Mouse (Mus musculus) R1 (cell line): ENCODE data around the gene Oas1e.
"Not testable (repeated sequence)": the region's sequence is repeated elsewhere in the genome, so short reads cannot be mapped to it uniquely, and the experiment has no call there.

ENCODE experiments used
- DNase-seq: peaks from one replicate; pipeline ENCODE4 v3.0.0-alpha.2; 2018; ENCODE audit warnings: low read depth, low spot score

Gene Oas1e

DNA sequence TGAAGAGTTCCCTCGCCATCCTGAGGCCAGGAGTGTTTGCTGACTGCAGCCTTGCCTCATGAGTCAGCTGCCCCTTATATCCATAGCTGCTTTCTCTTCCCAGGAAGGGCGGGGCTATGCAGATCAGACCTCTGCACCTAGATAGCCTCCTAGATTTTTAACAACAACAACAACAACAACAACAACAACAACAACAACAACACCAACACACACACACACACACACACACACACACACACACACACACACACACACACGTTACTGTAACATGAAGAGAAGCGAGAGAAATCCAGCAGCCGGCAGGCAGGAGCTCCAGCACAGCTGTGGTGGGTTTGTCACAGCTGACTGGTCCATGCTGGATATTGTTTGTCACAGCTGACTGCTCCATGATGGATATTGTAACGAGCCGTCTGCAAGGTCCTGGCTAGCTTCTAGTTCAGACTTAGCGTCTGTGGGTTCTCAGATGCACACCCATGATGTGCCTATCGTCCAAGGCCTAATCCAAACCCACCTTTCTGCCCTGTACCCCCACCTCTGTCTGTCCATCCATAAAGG, at the start of gene Oas1e:
Oas1e (minus strand) TSS at position 51 of the 555 bp plus-strand sequence.
- not testable (repeated sequence) for DNase-seq

DNA sequence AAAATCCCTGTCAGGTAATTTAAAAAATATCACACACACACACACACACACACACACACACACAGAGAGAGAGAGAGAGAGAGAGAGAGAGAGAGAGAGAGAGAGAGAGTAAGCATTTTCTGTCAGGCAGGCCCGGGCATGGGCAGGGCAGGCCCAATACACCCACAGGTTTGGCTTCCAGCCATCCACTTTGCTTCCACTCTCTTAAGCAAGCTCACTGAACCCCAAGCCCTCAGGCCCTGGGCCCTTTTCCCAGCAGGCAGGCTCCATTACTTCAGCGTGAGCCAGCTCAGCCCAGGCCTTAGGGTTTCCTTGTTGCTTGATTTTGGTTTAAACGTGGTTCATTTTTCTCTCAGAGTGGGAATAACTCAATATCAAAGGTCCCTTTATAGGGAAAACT, 49.4 kb upstream of the Oas1e start:
- no peak for DNase-seq

DNA sequence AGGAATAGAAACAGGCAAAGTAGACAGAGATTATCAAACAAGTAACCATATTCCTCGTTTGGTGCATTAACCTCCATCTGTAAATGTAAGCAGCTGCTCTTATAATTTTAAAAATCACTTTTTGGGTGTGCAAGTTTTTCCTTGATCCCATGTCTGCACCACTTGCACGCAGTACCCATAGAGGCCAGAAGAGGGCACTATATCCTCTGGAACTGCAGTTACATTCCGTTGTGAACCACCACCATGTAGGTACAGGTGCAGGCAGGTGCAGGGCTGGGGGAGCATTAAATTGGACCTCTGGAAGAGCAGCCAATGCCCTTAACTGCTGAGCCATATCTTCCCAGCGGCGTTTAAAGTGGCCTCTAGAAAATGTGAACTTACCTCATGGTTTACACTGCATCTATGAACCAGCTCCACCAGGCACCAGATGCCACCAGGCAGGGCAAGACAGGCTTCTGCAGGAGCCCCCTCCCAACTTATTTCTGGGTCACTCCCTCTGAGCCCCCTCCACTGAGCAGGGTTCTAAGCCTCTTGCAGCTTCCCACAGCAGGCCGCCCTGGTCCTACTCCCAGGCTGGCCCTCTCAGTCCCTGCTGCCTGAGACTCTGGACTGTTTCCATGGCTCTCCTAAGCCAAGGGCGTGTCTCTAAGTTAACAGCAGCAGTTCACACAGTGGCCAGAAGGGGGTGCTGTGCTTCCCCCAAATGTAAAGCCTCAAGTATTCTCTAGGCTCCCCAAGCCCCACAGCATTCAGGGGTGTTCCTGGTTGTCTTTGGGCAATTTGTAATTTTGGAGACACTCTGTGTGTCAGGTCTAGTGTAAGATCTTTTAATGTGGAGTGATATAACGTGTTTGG, 41.6 kb upstream of the Oas1e start:
- DNase-seq: peak; percentile 92

DNA sequence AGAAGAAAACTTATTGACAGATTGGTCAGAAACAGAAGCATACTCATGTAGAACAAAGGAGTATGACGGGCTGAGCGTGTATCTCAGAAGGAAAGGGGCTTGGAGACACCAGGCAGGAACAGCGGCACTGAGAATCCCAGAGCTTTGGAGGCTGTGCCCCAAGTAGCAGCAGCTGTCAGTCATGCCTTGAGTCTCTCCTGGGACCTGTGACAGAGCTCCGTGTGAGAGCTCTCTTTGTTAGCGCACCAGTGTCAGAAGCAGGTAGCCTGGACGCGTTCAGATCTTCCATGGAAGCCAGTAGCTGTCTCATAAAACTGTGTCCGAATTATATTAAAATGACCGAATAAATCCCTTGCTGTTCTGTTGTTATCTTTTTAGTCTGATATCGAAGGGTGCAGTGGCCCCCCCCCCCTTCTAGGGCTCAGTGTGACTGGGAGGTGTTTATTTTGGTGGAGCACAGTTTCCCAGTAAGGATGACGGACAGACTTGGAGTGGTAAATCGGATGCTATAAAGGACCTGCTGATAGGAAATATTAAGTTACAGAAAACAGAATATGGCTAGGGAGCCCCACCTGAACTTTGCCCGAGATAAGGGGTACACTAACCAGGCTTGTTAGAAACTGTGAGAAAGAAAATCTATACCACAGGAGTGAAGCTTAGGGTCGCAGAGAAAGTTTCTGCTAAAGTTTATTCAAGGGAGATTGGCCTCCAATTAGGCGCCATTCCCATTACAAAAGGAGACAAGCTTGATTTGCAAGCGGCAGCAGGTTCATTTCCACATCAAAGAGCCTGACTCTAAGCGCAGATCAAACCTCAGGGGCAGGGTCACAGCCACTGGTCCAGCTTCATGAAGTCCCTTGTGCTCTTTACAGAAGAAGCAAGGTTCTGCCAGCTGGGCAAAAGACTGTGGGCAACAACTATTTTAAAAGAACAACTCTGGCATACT, 38.3 kb upstream of the Oas1e start:
- DNase-seq: peak; percentile 69

DNA sequence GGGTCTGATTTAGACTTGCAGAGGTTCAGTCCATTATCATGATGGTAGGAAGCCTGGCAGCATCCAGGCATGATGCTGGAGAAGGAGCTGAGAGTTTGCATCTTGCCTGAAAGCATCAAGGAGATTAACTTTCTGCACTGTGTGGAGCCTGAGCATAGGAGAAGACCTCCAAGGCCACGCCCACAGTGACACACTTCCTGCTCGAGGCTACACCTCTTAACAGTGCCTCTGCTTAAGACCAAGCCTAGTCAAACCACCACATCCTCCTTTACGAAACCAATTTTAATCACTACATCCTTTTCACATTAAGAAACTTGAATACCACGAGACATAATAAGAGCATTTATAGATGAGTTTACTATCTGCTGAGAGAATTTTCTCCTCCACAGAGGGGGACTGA, 35.7 kb upstream of the Oas1e start:
- DNase-seq: no peak

DNA sequence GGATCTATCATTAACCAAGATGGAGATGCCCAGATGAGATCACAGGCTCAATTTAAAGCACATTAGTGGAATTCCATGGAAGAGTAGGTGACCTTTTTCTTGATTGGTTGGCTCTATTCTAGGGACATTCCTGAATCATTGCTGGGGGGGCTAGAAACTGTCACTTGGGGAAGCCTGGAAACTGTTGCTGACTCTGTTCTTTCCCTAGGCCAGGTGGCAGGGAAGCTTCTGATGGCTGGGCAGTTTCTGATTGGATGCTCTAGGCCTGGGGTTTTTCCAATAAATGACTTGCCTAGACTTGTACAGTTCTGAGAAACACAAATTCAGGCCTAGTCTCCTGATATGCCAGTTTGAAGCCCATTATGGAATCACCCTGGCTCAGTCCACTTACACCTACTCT, 23.7 kb upstream of the Oas1e start:
- DNase-seq: no peak

DNA sequence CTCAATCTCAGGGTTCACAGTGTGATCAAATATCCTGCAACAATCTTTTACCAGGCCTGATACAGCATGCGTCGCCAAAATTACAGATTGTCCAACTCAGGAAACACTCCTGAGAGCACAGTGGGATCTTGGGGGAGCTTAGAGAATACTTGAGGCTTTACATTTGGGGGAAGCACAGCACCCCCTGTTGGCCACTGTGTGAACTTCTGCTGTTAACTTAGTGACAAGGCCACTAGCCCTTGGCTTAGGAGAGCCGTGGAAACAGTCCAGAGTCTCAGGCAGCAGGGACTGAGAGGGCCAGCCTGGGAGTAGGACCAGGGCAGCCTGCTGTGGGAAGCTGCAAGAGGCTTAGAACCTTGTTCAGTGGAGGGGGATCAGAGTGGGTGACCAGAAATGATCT, 20.6 kb upstream of the Oas1e start:
- peak; percentile 75 for DNase-seq

DNA sequence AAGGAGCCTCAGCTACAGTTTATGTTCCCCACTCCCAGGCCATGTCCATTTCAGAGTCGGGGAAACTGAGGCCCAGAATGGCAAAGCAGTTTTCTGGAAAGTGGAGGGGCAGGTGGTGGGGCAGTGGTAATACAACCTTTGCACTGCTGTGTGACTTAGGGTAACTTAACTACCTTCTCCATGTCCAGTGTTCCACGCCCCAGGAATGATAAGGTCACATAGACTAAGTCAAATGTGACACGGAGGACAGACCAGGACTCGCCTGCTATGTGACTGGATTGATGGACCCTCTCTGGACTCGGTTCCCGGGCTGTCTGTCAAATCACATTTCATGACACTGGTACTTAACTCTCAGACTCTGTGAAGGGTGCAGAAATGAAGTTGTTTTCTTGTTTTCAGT, 17.7 kb upstream of the Oas1e start:
- no peak for DNase-seq

DNA sequence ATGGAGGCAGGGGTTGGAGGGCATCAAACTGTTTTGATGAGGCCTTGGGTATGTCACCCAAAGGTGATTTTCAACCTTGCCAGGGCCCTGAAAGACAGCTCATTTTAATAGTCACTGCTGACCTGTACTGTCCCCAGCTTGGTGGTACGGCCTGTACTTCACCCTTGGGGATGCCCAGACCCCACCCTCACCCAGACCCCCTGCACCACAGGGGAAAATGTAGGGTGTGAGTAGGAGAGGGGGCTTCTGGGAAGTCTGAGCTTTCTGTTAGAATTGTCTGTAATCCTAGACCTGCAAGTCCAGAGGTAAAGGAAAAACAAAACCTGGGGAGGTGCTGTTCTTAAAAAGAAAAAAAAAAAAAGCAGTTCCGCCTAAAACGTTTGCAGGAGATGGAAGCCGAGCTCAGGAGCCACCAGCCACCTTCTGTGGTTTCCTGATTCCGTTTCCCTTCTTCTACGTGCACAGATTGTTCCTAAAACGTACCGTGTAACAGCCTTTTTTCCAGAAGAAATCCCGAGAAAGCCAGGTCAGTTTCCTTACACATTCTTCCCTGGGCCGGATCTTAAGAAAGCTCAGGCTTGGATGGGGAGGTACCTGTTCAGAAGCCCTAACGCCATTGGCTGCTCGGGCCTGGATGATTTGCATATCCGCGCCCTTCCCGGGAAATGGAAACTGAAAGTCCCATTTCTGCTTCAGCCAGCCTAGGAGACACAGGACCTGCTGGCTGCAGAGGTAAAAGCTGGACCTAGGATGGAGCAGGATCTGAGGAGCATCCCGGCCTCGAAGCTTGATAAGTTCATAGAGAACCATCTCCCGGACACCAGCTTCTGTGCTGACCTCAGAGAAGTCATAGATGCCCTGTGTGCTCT, 16.9 kb upstream of the Oas1e start, which contains the start of gene Oas1c:
Oas1c (minus strand) TSS at position 564 of the 869 bp plus-strand sequence.
- DNase-seq: peak; percentile 93

DNA sequence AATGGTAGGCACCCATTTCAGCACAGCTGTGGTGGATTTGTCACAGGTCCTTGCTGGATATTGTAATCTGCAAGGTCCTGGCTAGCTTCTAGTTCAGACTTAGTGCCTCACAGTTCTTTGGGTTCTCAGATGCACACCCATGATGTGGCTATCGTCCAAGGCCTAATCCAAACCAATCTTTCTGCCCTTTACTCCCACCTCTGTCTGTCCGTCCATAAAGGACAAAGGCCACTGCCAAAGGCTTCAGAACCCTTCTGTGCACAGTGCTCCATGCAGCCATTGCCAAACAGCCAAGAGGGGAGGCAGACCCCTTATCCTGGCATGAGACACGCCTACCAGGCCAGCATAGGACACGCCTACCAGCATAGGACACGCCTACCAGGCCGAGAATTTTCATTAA, 13.8 kb upstream of the Oas1e start:
- no peak for DNase-seq

DNA sequence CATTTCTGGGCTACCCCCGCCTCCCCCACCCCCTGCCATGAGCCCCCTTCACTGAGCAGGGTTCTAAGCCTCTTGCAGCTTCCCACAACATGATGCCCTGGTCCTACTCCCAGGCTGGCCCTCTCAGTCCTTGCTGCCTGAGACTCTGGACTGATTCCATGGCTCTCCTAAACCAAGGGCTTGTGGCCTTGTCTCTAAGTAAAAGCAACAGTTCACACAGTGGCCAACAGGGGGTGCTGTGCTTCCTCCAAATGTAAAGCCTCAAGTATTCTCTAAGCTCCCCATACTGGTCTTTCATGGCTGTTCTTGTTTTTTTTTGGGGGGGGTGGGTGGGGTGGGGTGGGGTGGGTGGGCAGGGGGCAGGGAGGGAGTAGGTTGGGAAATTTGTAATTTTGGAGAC, 11.1 kb upstream of the Oas1e start:
- peak; percentile 85 for DNase-seq

DNA sequence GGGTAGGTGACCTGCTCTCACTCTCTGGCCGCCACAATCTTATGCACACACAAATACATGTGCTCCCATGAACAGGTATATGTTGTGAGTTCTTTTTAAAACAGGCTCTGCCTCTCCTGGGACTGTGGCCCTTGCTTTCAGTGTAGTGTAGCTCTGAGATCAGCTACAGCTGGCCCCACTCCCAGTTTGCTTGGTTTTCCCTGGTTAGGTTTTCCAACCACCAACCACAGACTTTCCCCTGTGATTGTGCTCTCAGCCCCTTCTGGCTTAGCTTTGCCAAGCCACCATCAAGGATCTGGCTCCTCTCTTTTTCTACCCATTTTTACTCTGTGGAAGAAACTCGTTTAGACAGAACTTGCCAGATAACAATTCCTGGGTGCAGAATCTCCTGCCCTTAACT, 8.3 kb upstream of the Oas1e start:
- no peak for DNase-seq

DNA sequence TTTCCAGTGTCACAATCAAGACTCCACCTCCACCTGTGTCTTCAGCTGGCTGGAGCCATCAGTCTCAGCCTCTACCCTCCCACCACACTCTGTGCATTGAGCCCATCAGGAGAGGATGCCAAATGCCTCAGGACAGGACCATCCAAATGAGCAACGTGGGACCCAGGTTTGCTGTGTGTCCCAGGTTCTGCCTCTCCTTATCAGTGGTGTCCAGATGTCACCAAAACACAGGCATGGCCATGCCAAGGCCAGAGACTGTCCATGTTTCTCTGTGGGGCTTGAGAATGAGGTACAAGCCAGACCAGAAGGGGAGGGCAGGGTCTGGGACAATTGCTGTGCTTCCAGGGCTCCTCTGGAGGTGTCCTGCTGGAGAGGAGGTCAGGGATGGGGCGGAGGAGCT, 3.6 kb upstream of the Oas1e start:
- not testable (repeated sequence) for DNase-seq

DNA sequence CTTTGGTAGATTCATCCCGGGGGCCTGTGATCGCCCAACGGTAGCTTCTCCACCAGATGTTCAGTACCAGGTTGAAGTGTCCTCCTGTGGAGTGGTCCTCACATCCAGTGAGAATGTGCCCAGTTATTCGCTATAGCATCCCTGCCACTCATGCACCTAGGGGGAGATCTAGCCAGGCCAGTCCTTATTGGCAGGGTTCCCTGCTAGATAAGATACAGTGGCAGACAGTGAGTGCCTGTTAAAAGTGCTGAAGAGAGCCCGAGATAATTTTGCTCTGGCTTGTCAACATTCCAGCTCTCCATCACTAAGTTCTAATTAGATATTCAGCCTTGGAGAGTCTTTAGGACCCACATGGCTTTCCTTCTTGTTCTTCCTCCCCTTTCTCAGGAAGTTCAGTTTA, 2.8 kb upstream of the Oas1e start:
- DNase-seq: not testable (repeated sequence)

DNA sequence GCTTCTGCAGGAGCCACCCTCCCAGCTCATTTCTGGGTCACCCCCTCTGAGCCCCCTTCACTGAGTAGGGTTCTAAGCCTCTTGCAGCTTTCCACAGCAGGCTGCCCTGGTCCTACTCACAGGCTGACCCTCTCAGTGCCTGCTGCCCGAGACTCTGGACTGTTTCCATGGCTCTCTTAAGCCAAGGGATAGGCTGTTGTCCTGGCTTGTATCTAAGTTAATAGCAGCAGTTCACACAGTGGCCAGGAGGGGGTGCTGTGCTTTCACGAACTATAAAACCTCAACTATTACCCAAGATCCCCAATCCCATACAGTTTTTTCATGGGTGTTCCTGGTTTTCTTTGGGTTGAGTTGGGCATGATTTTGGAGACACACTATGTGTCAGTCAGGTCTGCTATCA, 2.3 kb downstream of the Oas1e start:
- DNase-seq: peak; percentile 73

DNA sequence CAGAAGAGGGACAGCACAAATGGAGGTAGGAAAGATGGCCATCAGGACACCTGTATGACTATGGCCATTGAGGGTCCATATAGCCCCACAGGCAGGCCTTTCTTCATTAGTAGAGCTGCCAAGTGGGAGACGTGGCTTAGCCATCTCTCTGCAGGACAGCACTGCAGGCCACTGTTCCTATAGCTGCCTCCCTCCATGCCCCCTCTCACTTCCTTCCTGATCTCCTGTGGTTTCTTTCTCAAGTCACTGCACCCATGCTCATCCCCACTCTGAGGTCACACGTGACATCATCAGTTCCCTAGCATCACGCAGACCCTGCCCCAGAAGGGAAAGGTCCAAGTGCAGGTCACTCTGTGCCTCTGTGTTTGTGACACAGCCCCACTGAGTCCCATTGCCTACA, 8.3 kb downstream of the Oas1e start:
- DNase-seq: no peak

DNA sequence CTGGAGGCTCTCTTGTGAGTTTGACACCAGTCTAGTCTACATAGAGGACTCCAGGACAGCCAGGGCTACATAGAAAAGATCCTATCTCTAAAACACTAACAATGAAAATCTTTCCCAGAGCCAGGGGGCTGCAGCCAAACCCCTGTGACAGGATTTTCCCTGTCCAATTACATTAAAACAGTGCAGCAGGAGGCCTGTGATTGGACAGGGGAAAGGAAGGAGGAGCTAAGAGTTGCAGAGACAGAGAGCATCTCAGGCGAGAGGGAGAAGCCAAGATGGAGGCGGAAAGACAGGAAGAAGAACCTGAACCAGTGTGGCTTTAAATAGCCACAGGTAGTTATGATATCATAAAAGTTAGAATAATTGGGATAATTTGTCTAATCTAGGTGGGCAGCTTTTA, 12.9 kb downstream of the Oas1e start:
- DNase-seq: peak; percentile 91

DNA sequence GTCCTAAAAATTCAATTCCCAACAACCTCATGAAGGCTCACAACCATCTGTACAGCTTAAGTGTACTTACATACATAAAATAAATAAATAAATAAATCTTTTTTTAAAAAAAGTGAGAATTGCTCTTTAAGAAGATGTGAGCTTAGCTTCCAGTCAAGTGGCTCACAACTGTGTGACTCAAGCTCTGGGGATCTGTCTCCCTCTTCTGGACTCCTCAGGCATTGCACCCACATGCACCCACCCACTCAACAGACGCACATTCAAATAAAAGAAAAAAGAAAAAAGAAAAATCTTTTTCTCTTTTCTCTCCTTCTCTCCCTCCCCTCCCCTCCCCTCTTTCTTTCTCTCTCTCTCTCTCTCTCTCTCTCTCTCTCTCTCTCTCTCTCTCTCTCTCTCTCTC, 13.7 kb downstream of the Oas1e start:
- peak; percentile 77 for DNase-seq

DNA sequence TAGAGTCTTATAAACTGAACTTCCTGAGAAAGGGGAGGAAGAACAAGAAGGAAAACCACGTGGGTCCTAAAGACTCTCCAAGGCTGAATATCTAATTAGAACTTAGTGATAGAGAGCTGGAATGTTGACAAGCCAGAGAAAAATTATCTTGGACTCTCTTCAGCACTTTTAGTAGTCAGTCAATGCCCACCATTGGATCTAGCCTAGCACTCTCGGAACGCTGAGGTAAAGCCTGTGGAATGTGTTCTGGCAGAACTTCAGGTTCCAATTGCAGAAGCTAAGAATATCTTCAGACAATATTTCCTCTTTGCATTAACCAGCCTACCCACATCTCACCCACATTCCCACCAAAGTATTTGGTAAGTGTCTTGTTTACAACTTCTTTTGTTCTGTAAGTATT, 15.4 kb downstream of the Oas1e start:
- no peak for DNase-seq

DNA sequence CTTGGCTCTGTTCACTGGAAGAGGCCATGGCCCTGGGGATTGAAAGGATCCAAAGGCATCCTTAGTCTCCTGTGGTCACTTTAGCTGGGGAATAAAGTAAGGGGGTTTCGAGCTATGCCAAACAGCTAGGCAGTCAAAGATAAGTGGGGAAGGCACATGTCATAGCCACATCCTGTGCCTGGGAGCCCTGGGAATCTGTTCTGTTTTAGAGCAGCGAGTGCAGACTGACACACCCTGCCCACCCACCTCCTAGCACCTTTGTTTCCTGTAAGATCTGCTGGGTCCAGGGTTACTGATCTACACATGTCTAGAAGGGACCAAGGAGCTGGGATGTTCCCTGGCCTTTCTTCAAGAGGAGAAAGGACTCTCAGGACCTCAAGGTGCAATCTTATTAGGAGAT, 16.4 kb downstream of the Oas1e start:
- no peak for DNase-seq

DNA sequence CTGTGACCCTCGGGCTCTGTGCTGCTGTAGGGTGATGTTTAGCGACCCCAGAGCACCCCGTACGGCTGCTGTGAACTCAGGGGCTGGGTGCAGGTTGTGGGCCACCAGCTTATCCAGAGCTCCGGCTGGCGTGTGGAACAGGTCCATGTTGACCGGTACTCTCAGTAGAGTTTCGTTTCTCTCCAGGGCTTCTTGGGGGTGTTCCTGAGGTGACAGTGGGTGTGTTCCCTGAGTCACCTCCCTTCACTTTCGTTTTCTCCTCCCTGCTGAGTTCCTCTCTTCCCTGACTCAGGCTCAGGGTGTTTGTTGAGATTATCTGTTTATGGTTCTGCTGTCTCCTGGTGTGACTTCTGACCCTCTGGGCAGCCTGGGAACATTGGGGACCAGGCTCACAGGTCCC, 17.9 kb downstream of the Oas1e start, which contains the start of gene Oas3:
Oas3 (minus strand) TSS at position 184 of the 400 bp plus-strand sequence.
- DNase-seq: no peak
